Mouse (Mus musculus): ENCODE data around the gene Sh3bp2. TPM values are rescaled to one million over a fixed set of nuclear protein-coding genes. Genes with fewer than 3 reads are reported as not detected.

Sh3bp2 gene
- total and polyA plus RNA-seq, 2 experiments from 2014 or later = 17.6 to 44.1 TPM

- peaks cover 11% of the 10 kb centered on the region; the same call in 1 of the 2 replicates for H3K4me1 ChIP-seq (ENCODE audit: insufficient read depth, low read length)
- H3K36me3 ChIP-seq (ENCODE audit: insufficient read depth, low read length) = peaks cover 8% of the 10 kb centered on the region
- H3K9ac ChIP-seq (replicated peaks; ENCODE audit: low read length, poor library complexity, severe bottlenecking) = no peak overlapping the region
- ATAC-seq (ENCODE audit: low FRiP score) (no peak), DNase-seq (ENCODE audit: low spot score) (peak; percentile 30)
- H3K9me3 ChIP-seq (ENCODE audit: low read length) = no peaks in the 10 kb centered on the region
- peak; percentile 71 for TF ChIP-seq CTCF (IDR thresholded peaks at IDR 0.05)
- no peaks in the 10 kb centered on the region for H3K27me3 ChIP-seq (ENCODE audit: insufficient read depth, low read length)
- H3K27ac ChIP-seq (ENCODE audit: low read depth, low read length) = no peak overlapping the region
- no peak overlapping the region for H3K4me3 ChIP-seq (ENCODE audit: low read depth, low read length)
- no peak overlapping the region for H3K4me2 ChIP-seq (ENCODE audit: low read depth, low read length, poor library complexity, severe bottlenecking)
These were observed 21.8 kb downstream of the Sh3bp2 start for GRCm38 (mm10) chr5:34547410-34547809.

GRCm38 (mm10) chr5:34549135-34549482 lies 23.5 kb downstream of the Sh3bp2 start:
- peak; percentile 25; the same call in 1 of the 2 replicates for ATAC-seq (ENCODE audit: low FRiP score)

GRCm38 (mm10) chr5:34549483-34550221 lies 24.0 kb downstream of the Sh3bp2 start:
- DNase-seq (ENCODE audit: low spot score) = peak; percentile 76
- peak overlapping the region; percentile 83 for H3K4me3 ChIP-seq (ENCODE audit: low read depth, low read length)
- peaks cover 15% of the 10 kb centered on the region for H3K36me3 ChIP-seq (ENCODE audit: insufficient read depth, low read length)
- peak overlapping the region; percentile 85 for H3K9ac ChIP-seq (replicated peaks; ENCODE audit: low read length, poor library complexity, severe bottlenecking)
- H3K4me1 ChIP-seq (ENCODE audit: insufficient read depth, low read length) = peaks cover 11% of the 10 kb centered on the region; the same call in 1 of the 2 replicates
- 2% methylated on average over 44 of the region's 49 CpGs for WGBS
- peak; percentile 74 for ATAC-seq (ENCODE audit: low FRiP score)
- 0 out of 2 replicates have a peak, but pooled peaks have one; percentile 9 for TF ChIP-seq CTCF (IDR thresholded peaks at IDR 0.05)
- H3K9me3 ChIP-seq (ENCODE audit: low read length) = no peaks in the 10 kb centered on the region
- peak overlapping the region; percentile 69 for H3K27ac ChIP-seq (ENCODE audit: low read depth, low read length)
- peak overlapping the region; percentile 64 for H3K4me2 ChIP-seq (ENCODE audit: low read depth, low read length, poor library complexity, severe bottlenecking)
- no peaks in the 10 kb centered on the region for H3K27me3 ChIP-seq (ENCODE audit: insufficient read depth, low read length)

More at GRCm38 (mm10) chr5:34549135-34549482, 23.5 kb downstream of the Sh3bp2 start:
- Histone ChIP-seq H3K27ac (ENCODE audit: low read depth, low read length) (peak overlapping the region; percentile 69), H3K36me3 (ENCODE audit: insufficient read depth, low read length) (peaks cover 15% of the 10 kb centered on the region), H3K9ac (replicated peaks; ENCODE audit: low read length, poor library complexity, severe bottlenecking) (peak overlapping the region; percentile 85), H3K9me3 (ENCODE audit: low read length) (no peaks in the 10 kb centered on the region), H3K4me1 (ENCODE audit: insufficient read depth, low read length) (peaks cover 11% of the 10 kb centered on the region; the same call in 1 of the 2 replicates), H3K4me2 (ENCODE audit: low read depth, low read length, poor library complexity, severe bottlenecking) (peak overlapping the region; percentile 64), H3K27me3 (ENCODE audit: insufficient read depth, low read length) (no peaks in the 10 kb centered on the region), H3K4me3 (ENCODE audit: low read depth, low read length) (peak overlapping the region; percentile 83)
- DNase-seq (ENCODE audit: low spot score) = no peak
- TF ChIP-seq CTCF (IDR thresholded peaks at IDR 0.05) = no peak
- 23% methylated on average over 8 of the region's 8 CpGs for WGBS

GRCm38 (mm10) chr5:34550251-34550650 lies 24.6 kb downstream of the Sh3bp2 start:
- no peak for TF ChIP-seq CTCF (IDR thresholded peaks at IDR 0.05)
- H3K4me3 ChIP-seq (ENCODE audit: low read depth, low read length) = peak overlapping the region; percentile 83
- peak overlapping the region; percentile 85 for H3K9ac ChIP-seq (replicated peaks; ENCODE audit: low read length, poor library complexity, severe bottlenecking)
- H3K4me1 ChIP-seq (ENCODE audit: insufficient read depth, low read length) = peaks cover 11% of the 10 kb centered on the region; the same call in 1 of the 2 replicates
- no peaks in the 10 kb centered on the region for H3K9me3 ChIP-seq (ENCODE audit: low read length)
- peak overlapping the region; percentile 64 for H3K4me2 ChIP-seq (ENCODE audit: low read depth, low read length, poor library complexity, severe bottlenecking)
- no peaks in the 10 kb centered on the region for H3K27me3 ChIP-seq (ENCODE audit: insufficient read depth, low read length)
- H3K36me3 ChIP-seq (ENCODE audit: insufficient read depth, low read length) = peaks cover 17% of the 10 kb centered on the region
- 8% methylated on average over 6 of the region's 6 CpGs for WGBS
- H3K27ac ChIP-seq (ENCODE audit: low read depth, low read length) = peak overlapping the region; percentile 69
- ATAC-seq (ENCODE audit: low FRiP score) (no peak), DNase-seq (ENCODE audit: low spot score) (peak; percentile 19)

DNA sequence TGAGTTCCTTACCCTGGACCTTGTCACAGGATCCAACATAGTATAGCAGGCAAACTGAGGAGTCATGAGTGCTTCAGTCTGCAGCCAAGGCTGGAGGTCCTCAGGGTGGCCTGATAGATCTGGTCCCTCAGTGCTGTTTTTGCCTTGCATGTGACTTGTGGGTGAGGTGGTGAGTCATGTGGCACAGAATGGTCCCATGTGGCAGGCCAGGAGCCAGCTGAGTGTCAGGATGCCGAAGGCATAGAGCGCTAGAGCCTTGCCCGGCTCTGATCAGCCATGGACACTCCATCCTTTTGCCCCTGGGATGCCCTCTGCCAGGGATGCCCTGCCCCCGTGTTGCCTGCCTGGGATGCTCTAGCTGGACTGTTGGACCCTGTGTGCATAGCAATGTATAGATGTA lies 26.2 kb downstream of the Sh3bp2 start:
- 89% methylated on average over 4 of the region's 4 CpGs for WGBS
- Histone ChIP-seq H3K27me3 (ENCODE audit: insufficient read depth, low read length) (no peaks in the 10 kb centered on the region), H3K9me3 (ENCODE audit: low read length) (no peaks in the 10 kb centered on the region), H3K9ac (replicated peaks; ENCODE audit: low read length, poor library complexity, severe bottlenecking) (no peak overlapping the region), H3K4me1 (ENCODE audit: insufficient read depth, low read length) (peaks cover 11% of the 10 kb centered on the region; the same call in 1 of the 2 replicates), H3K4me3 (ENCODE audit: low read depth, low read length) (no peak overlapping the region), H3K27ac (ENCODE audit: low read depth, low read length) (no peak overlapping the region), H3K36me3 (ENCODE audit: insufficient read depth, low read length) (peaks cover 33% of the 10 kb centered on the region), H3K4me2 (ENCODE audit: low read depth, low read length, poor library complexity, severe bottlenecking) (no peak overlapping the region)
- DNase-seq (ENCODE audit: low spot score) (no peak), ATAC-seq (ENCODE audit: low FRiP score) (no peak)
- TF ChIP-seq CTCF (IDR thresholded peaks at IDR 0.05) = no peak

- Histone ChIP-seq H3K4me1 (ENCODE audit: insufficient read depth, low read length) (no peaks in the 10 kb centered on the region), H3K9ac (replicated peaks; ENCODE audit: low read length, poor library complexity, severe bottlenecking) (no peak overlapping the region), H3K36me3 (ENCODE audit: insufficient read depth, low read length) (peaks cover 41% of the 10 kb centered on the region), H3K4me3 (ENCODE audit: low read depth, low read length) (no peak overlapping the region), H3K27ac (ENCODE audit: low read depth, low read length) (no peak overlapping the region), H3K9me3 (ENCODE audit: low read length) (no peaks in the 10 kb centered on the region), H3K4me2 (ENCODE audit: low read depth, low read length, poor library complexity, severe bottlenecking) (no peak overlapping the region), H3K27me3 (ENCODE audit: insufficient read depth, low read length) (no peaks in the 10 kb centered on the region)
- 93% methylated on average over 1 of the region's 1 CpGs for WGBS
- ATAC-seq (ENCODE audit: low FRiP score) (no peak), DNase-seq (ENCODE audit: low spot score) (no peak)
- TF ChIP-seq CTCF (IDR thresholded peaks at IDR 0.05) = no peak
These were observed 38.2 kb downstream of the Sh3bp2 start for GRCm38 (mm10) chr5:34563854-34564253.

All from midbrain, postnatal 0 days (tissue).